ENCODE assay signal across 12 mouse cellular contexts in genomic region chr4:141159093-141159492, GRCm38 (mm10). TPM values are rescaled to one million over a fixed set of nuclear protein-coding genes. Genes with fewer than 3 reads are reported as not detected.
DNase-seq lines count a peak whose midpoint lies in the region; ATAC-seq and TF ChIP-seq lines count a peak whose summit lies in the region.
"Had no signal": no experiment of that assay in that cellular context is flagged by ENCODE, and none has a peak within 500 bp of the region (broad histone marks: within the 10 kb centered on the region; RNA-seq: fewer than 3 reads in every experiment).

No protein-coding gene starts in this region.

- no peak overlapping the region for H3K27ac ChIP-seq in heart, embryonic 14.5 days (replicated peaks in 1 of 2; ENCODE audit: control insufficient read depth in 1 of 2, insufficient read depth in 1 of 2, low read depth in 2 of 2, low read length in 2 of 2)
- no peak overlapping the region for H3K27ac ChIP-seq in CH12.LX (ENCODE audit: insufficient read depth, low read depth)
- H3K27ac ChIP-seq in embryonic facial prominence, embryonic 11.5 days (replicated peaks; ENCODE audit: low read depth, low read length): no peak overlapping the region
- H3K27ac ChIP-seq in liver, embryonic 13.5 days: peak overlapping the region; percentile 91
- no peak overlapping the region for H3K27ac ChIP-seq in midbrain, embryonic 15.5 days
- H3K27ac ChIP-seq: hindbrain, embryonic 14.5 days; layer of hippocampus, adult 2 months had no signal

- TF ChIP-seq CTCF in CH12.LX (conservative IDR thresholded peaks at IDR 0.05 in 1 of 2, IDR thresholded peaks at IDR 0.05 in 1 of 2; ENCODE audit: low read depth in 2 of 2, low read length in 2 of 2): peak in 1 of 2 experiments; percentile 18; a peak in 1 of 4 replicates

- dilution Hi-C loops in CH12.LX (cut with MboI; ENCODE audit: extremely low pct_ligation_motif_present, extremely low pct_unique_long_range_greater_than_20kb, low sequenced_read_pairs): no loop called here

- intact Hi-C loops in heart, postnatal 25 days (cut with DNase I): no loop called here

- no peak for ATAC-seq in heart, embryonic 14.5 days (ENCODE audit: insufficient number of reproducible peaks, insufficient read depth, low FRiP score, low read depth)
- 0 out of 2 replicates have a peak, but pooled peaks have one; percentile 9 for ATAC-seq in embryonic facial prominence, embryonic 11.5 days (replicated peaks; ENCODE audit: insufficient number of reproducible peaks, low FRiP score, low TSS enrichment, low read depth)
- no peak for ATAC-seq in liver, embryonic 13.5 days (ENCODE audit: low read depth)
- no peak for ATAC-seq in CD4-positive, CD25-positive, alpha-beta regulatory T cell, adult 4 months
- ATAC-seq in midbrain, embryonic 15.5 days (replicated peaks): no peak

- TF ChIP-seq EP300 in CH12.LX (IDR thresholded peaks at IDR 0.05; ENCODE audit: low read length): no peak

- H3K4me3 ChIP-seq in heart, embryonic 14.5 days (ENCODE audit: control insufficient read depth in 1 of 2, insufficient read depth in 1 of 2, low read depth in 1 of 2, low read length in 2 of 2): no peak overlapping the region
- no peak overlapping the region for H3K4me3 ChIP-seq in CH12.LX (replicated peaks in 1 of 3; ENCODE audit: low read depth in 2 of 3, low read length in 2 of 3, poor library complexity in 1 of 3)
- H3K4me3 ChIP-seq in embryonic facial prominence, embryonic 11.5 days (ENCODE audit: low read depth, low read length): no peak overlapping the region
- peak overlapping the region; percentile 23; the same call in 1 of the 2 replicates for H3K4me3 ChIP-seq in liver, embryonic 13.5 days (replicated peaks)
- H3K4me3 ChIP-seq in midbrain, embryonic 15.5 days: no peak overlapping the region
- H3K4me3 ChIP-seq: layer of hippocampus, adult 2 months had no signal

- TF ChIP-seq POLR2A in CH12.LX (IDR thresholded peaks at IDR 0.05; ENCODE audit: low read depth, low read length): no peak

- no peaks in the 10 kb centered on the region for H3K9me3 ChIP-seq in heart, embryonic 14.5 days (ENCODE audit: control insufficient read depth, low read length)
- H3K9me3 ChIP-seq in CH12.LX (replicated peaks; ENCODE audit: low read length): no peaks in the 10 kb centered on the region
- H3K9me3 ChIP-seq in embryonic facial prominence, embryonic 11.5 days (replicated peaks; ENCODE audit: control insufficient read depth, low read length): no peaks in the 10 kb centered on the region
- no peaks in the 10 kb centered on the region for H3K9me3 ChIP-seq in liver, embryonic 13.5 days (replicated peaks)
- no peaks in the 10 kb centered on the region for H3K9me3 ChIP-seq in midbrain, embryonic 15.5 days

- no peaks in the 10 kb centered on the region for H3K36me3 ChIP-seq in heart, embryonic 14.5 days (ENCODE audit: control insufficient read depth, insufficient read depth, low read length)
- H3K36me3 ChIP-seq in CH12.LX (replicated peaks in 1 of 2; ENCODE audit: control insufficient read depth in 1 of 2, insufficient read depth in 1 of 2, low read length in 1 of 2): peaks cover 0 to 48% of the 10 kb centered on the region in 2 experiments
- H3K36me3 ChIP-seq in embryonic facial prominence, embryonic 11.5 days (replicated peaks; ENCODE audit: control insufficient read depth, insufficient read depth, low read depth, low read length): no peaks in the 10 kb centered on the region
- H3K36me3 ChIP-seq in liver, embryonic 13.5 days: 0 out of 2 replicates have a peak, but pooled peaks cover 5% of the 10 kb centered on the region
- no peaks in the 10 kb centered on the region for H3K36me3 ChIP-seq in midbrain, embryonic 15.5 days (replicated peaks)

- WGBS in heart, embryonic 14.5 days: 36% methylated on average over 11 of the region's 11 CpGs
- WGBS in embryonic facial prominence, embryonic 11.5 days: 50% methylated on average over 11 of the region's 11 CpGs
- WGBS in liver, embryonic 13.5 days (ENCODE audit: insufficient replicate concordance): 24% methylated on average over 11 of the region's 11 CpGs
- whole genome bisulfite sequencing in midbrain, embryonic 15.5 days: 57% methylated on average over 11 of the region's 11 CpGs

- H3K4me2 ChIP-seq in heart, embryonic 14.5 days (ENCODE audit: low read length): no peak overlapping the region
- H3K4me2 ChIP-seq in CH12.LX (ENCODE audit: insufficient read depth, low read depth, poor library complexity, severe bottlenecking): no peak overlapping the region
- H3K4me2 ChIP-seq in embryonic facial prominence, embryonic 11.5 days (ENCODE audit: low read depth, low read length): no peak overlapping the region
- peak overlapping the region; percentile 55 for H3K4me2 ChIP-seq in liver, embryonic 13.5 days
- H3K4me2 ChIP-seq in midbrain, embryonic 15.5 days: no peak overlapping the region
- H3K4me2 ChIP-seq: hindbrain, embryonic 14.5 days; midbrain, embryonic 11.5 days had no signal

- DNase-seq in heart, postnatal 25 days (ENCODE audit: low spot score): no peak
- no peak for DNase-seq in CH12.LX (ENCODE audit: extremely low read depth)
- no peak for DNase-seq in embryonic facial prominence, embryonic 11.5 days (ENCODE audit: low spot score)
- DNase-seq in liver, embryonic 13.5 days: no peak
- DNase-seq in thymus, postnatal 4 days: no peak
- DNase-seq: gastrocnemius, postnatal 10 days had no signal

- H3K79me2 ChIP-seq in CH12.LX (replicated peaks; ENCODE audit: control insufficient read depth, extremely low read depth, insufficient read depth, poor library complexity, severe bottlenecking): peaks cover 88% of the 10 kb centered on the region

- in situ Hi-C loops in CH12.LX (cut with MboI; ENCODE audit: low pct_ligation_motif_present, low pct_unique_long_range_greater_than_20kb, low sequenced_read_pairs): no loop called here

- peak overlapping the region; percentile 9; the same call in 1 of the 2 replicates for H3K9ac ChIP-seq in heart, embryonic 14.5 days (ENCODE audit: low read length)
- no peak overlapping the region for H3K9ac ChIP-seq in CH12.LX (ENCODE audit: insufficient read depth, low read depth)
- no peak overlapping the region for H3K9ac ChIP-seq in embryonic facial prominence, embryonic 11.5 days (replicated peaks; ENCODE audit: low read length)
- H3K9ac ChIP-seq in liver, embryonic 13.5 days: peak overlapping the region; percentile 58
- no peak overlapping the region for H3K9ac ChIP-seq in midbrain, embryonic 15.5 days
- H3K9ac ChIP-seq: hindbrain, embryonic 14.5 days had no signal

- H3K27me3 ChIP-seq in heart, embryonic 14.5 days (ENCODE audit: control insufficient read depth, insufficient read depth, low read length): no peaks in the 10 kb centered on the region
- H3K27me3 ChIP-seq in CH12.LX (replicated peaks): no peaks in the 10 kb centered on the region
- no peaks in the 10 kb centered on the region for H3K27me3 ChIP-seq in embryonic facial prominence, embryonic 11.5 days (ENCODE audit: control insufficient read depth, insufficient read depth, low read length)
- no peaks in the 10 kb centered on the region for H3K27me3 ChIP-seq in liver, embryonic 13.5 days
- no peaks in the 10 kb centered on the region for H3K27me3 ChIP-seq in midbrain, embryonic 15.5 days (replicated peaks)

- peaks cover 4 to 13% of the 10 kb centered on the region in 2 experiments for H3K4me1 ChIP-seq in heart, embryonic 14.5 days (ENCODE audit: control insufficient read depth in 2 of 2, insufficient read depth in 2 of 2, low read length in 2 of 2)
- H3K4me1 ChIP-seq in CH12.LX (ENCODE audit: control insufficient read depth in 1 of 2, insufficient read depth in 2 of 2): peaks cover 19 to 79% of the 10 kb centered on the region in 2 experiments
- no peaks in the 10 kb centered on the region; the same call in 1 of the 2 replicates for H3K4me1 ChIP-seq in embryonic facial prominence, embryonic 11.5 days (ENCODE audit: control insufficient read depth, insufficient read depth, low read length)
- H3K4me1 ChIP-seq in liver, embryonic 13.5 days (replicated peaks): peaks cover 97% of the 10 kb centered on the region
- peaks cover 4% of the 10 kb centered on the region for H3K4me1 ChIP-seq in midbrain, embryonic 15.5 days

- no peak; the same call in 1 of the 2 replicates for TF ChIP-seq RAD21 in CH12.LX (IDR thresholded peaks at IDR 0.05; ENCODE audit: low read depth, low read length)

RNA-seq across cellular contexts. Expression of gene Fbxo42, which starts 11.4 kb away (rescaled TPM):
- polyA plus RNA-seq in heart, embryonic 14.5 days (2014; fragmentation: Nextera tagmentation; extraction: Ambion mirVana): 12.7 and 15.7 TPM in 2 replicates
- 10 to 100 TPM in 1 of 2 experiments, 1 to 10 TPM in 1; 10.0 to 10.1 TPM for total RNA-seq in heart, postnatal 25 days (2021)
- total RNA-seq in CH12.LX (2012; rRNA removed): 14.4 and 17.3 TPM in 2 replicates
- total RNA-seq in CH12.LX (2014; rRNA removed): 8.6 and 9.8 TPM in 2 replicates
- 16.5 and 20.1 TPM in 2 replicates for polyA plus RNA-seq in CH12.LX (2012; ENCODE audit: insufficient read length, low read depth)
- 23.7 and 25.2 TPM in 2 replicates for polyA plus RNA-seq in embryonic facial prominence, embryonic 11.5 days (2014; fragmentation: Nextera tagmentation; extraction: Ambion mirVana)
- 13.9 and 14.2 TPM in 2 replicates for polyA plus RNA-seq in liver, embryonic 13.5 days (2015; fragmentation: Nextera tagmentation; extraction: Ambion mirVana)
- polyA plus RNA-seq in CD4-positive, CD25-positive, alpha-beta regulatory T cell, adult 4 months (2017; shearing (Covaris generic)): 1 to 10 TPM; 5.1 to 6.2 TPM
- 28.5 and 30.0 TPM in 2 replicates for polyA plus RNA-seq in midbrain, embryonic 15.5 days (2015; fragmentation: Nextera tagmentation; extraction: Ambion mirVana)

RNA-seq across cellular contexts. Expression of gene Szrd1, which starts 19.5 kb away (rescaled TPM):
- 20.8 and 24.0 TPM in 2 replicates for polyA plus RNA-seq in heart, embryonic 14.5 days (2014; fragmentation: Nextera tagmentation; extraction: Ambion mirVana)
- 10 to 100 TPM; 85.1 to 96.1 TPM for total RNA-seq in heart, postnatal 25 days (2021)
- total RNA-seq in CH12.LX (2012; rRNA removed) (82.5 and 106 TPM in 2 replicates), CH12.LX (2014; rRNA removed) (77.8 and 80.9 TPM in 2 replicates)
- 126 and 143 TPM in 2 replicates for polyA plus RNA-seq in CH12.LX (2012; ENCODE audit: insufficient read length, low read depth)
- 36.3 and 36.6 TPM in 2 replicates for polyA plus RNA-seq in embryonic facial prominence, embryonic 11.5 days (2014; fragmentation: Nextera tagmentation; extraction: Ambion mirVana)
- 21.2 and 22.5 TPM in 2 replicates for polyA plus RNA-seq in liver, embryonic 13.5 days (2015; fragmentation: Nextera tagmentation; extraction: Ambion mirVana)
- polyA plus RNA-seq in CD4-positive, CD25-positive, alpha-beta regulatory T cell, adult 4 months (2017; shearing (Covaris generic)): 10 to 100 TPM; 38.1 to 76.7 TPM
- polyA plus RNA-seq in midbrain, embryonic 15.5 days (2015; fragmentation: Nextera tagmentation; extraction: Ambion mirVana): 24.4 and 26.0 TPM in 2 replicates

RNA-seq across cellular contexts. Expression of gene Rsg1, which starts 54.7 kb away (rescaled TPM):
- 1.5 and 1.7 TPM in 2 replicates for polyA plus RNA-seq in heart, embryonic 14.5 days (2014; fragmentation: Nextera tagmentation; extraction: Ambion mirVana)
- total RNA-seq in heart, postnatal 25 days (2021): under 1 TPM; 0.45 to 0.60 TPM
- total RNA-seq in CH12.LX (2012; rRNA removed) (4.5 and 5.3 TPM in 2 replicates), CH12.LX (2014; rRNA removed) (1.0 and 1.1 TPM in 2 replicates)
- polyA plus RNA-seq in CH12.LX (2012; ENCODE audit: insufficient read length, low read depth): 2.8 and 3.2 TPM in 2 replicates
- polyA plus RNA-seq in embryonic facial prominence, embryonic 11.5 days (2014; fragmentation: Nextera tagmentation; extraction: Ambion mirVana): 6.2 and 6.8 TPM in 2 replicates
- 2.1 and 2.2 TPM in 2 replicates for polyA plus RNA-seq in liver, embryonic 13.5 days (2015; fragmentation: Nextera tagmentation; extraction: Ambion mirVana)
- polyA plus RNA-seq in CD4-positive, CD25-positive, alpha-beta regulatory T cell, adult 4 months (2017; shearing (Covaris generic)): 1 to 10 TPM; 3.0 to 4.7 TPM
- 8.7 and 9.9 TPM in 2 replicates for polyA plus RNA-seq in midbrain, embryonic 15.5 days (2015; fragmentation: Nextera tagmentation; extraction: Ambion mirVana)

Comparison
In these comparisons a context has a peak if more than half of its experiments do, and no peak if none do; other contexts are left out.
1. H3K9ac ChIP-seq: peak in heart, embryonic 14.5 days (single experiment) and liver, embryonic 13.5 days (single experiment); none in CH12.LX (single experiment), embryonic facial prominence, embryonic 11.5 days (single experiment) and midbrain, embryonic 15.5 days (single experiment).